Mouse (Mus musculus) gastrocnemius, postnatal 25 days (tissue): ENCODE results near the gene Ube2b. TPM values are rescaled to one million over a fixed set of nuclear protein-coding genes. Genes with fewer than 3 reads are reported as not detected.

Experiments
- DNase-seq: peaks from one replicate; pipeline ENCODE4 v3.0.0; 2022
- total RNA-seq, 2 experiments: library from RNA; stranded (reverse); gene quantifications; 1 replicate in 1 of 2; 2 replicates in 1 of 2; pipeline ENCODE4 v1.2.3; 2021

Gene Ube2b
- total RNA-seq, 2 experiments from 2014 or later, result 347 to 366 TPM

- peak; percentile 93 for DNase-seq
These were observed 32.8 kb downstream of the Ube2b start, which contains the start of gene Cdkn2aipnl for GRCm38 (mm10) chr11:51967443-51968401. TSS of gene Cdkn2aipnl (plus strand) at chr11:51967661.

GRCm38 (mm10) chr11:51966651-51967050 is 33.9 kb downstream of the Ube2b start:
- no peak for DNase-seq

- no peak for DNase-seq
These were observed 38.3 kb downstream of the Ube2b start for GRCm38 (mm10) chr11:51962277-51962676.

GRCm38 (mm10) chr11:51961761-51962160 is 38.8 kb downstream of the Ube2b start:
- DNase-seq, result no peak

GRCm38 (mm10) chr11:51960967-51961471 is 39.5 kb downstream of the Ube2b start:
- DNase-seq, result peak; percentile 59

GRCm38 (mm10) chr11:51960061-51960460 is 40.5 kb downstream of the Ube2b start:
- no peak for DNase-seq

GRCm38 (mm10) chr11:51959511-51959910 is 41.1 kb downstream of the Ube2b start:
- no peak for DNase-seq

GRCm38 (mm10) chr11:51957760-51958159 is 42.8 kb downstream of the Ube2b start:
- DNase-seq, result no peak

GRCm38 (mm10) chr11:51956112-51956511 is 44.5 kb downstream of the Ube2b start:
- DNase-seq, result no peak

GRCm38 (mm10) chr11:51951861-51952420 is 48.6 kb downstream of the Ube2b start:
- DNase-seq, result no peak

- DNase-seq, result no peak
These were observed 50.6 kb downstream of the Ube2b start for GRCm38 (mm10) chr11:51949919-51950318.

- no peak for DNase-seq
These were observed 51.3 kb downstream of the Ube2b start for GRCm38 (mm10) chr11:51949155-51949840.

GRCm38 (mm10) chr11:51946144-51946543 is 54.4 kb downstream of the Ube2b start:
- no peak for DNase-seq

GRCm38 (mm10) chr11:51945548-51945947 is 55.0 kb downstream of the Ube2b start:
- DNase-seq, result peak; percentile 65

- DNase-seq, result no peak
These were observed 56.3 kb downstream of the Ube2b start for GRCm38 (mm10) chr11:51944239-51944638.

- DNase-seq, result no peak
These were observed 57.1 kb downstream of the Ube2b start for GRCm38 (mm10) chr11:51943500-51943841.

- DNase-seq, result peak; percentile 70
These were observed 57.7 kb downstream of the Ube2b start for GRCm38 (mm10) chr11:51942602-51943499.

GRCm38 (mm10) chr11:51940511-51940955 is 60.0 kb downstream of the Ube2b start:
- DNase-seq, result peak; percentile 78

- DNase-seq, result no peak
These were observed 61.0 kb downstream of the Ube2b start for GRCm38 (mm10) chr11:51939590-51939955.

- no peak for DNase-seq
These were observed 61.6 kb downstream of the Ube2b start for GRCm38 (mm10) chr11:51938817-51939589.

- DNase-seq, result no peak
These were observed 63.2 kb downstream of the Ube2b start for GRCm38 (mm10) chr11:51937361-51937781.
